Mouse (Mus musculus) thymus, adult 2 months (tissue): ENCODE results near the gene Hs6st3. TPM values are rescaled to one million over a fixed set of nuclear protein-coding genes. Genes with fewer than 3 reads are reported as not detected.
"Not testable (repeated sequence)": the region's sequence is repeated elsewhere in the genome, so short reads cannot be mapped to it uniquely, and the experiment has no call there.

Source experiments
- DNase-seq: peaks from one replicate; pipeline ENCODE4 v3.0.0; 2021
- H3K27ac ChIP-seq: fragments of 200-500 bp; 2 replicates; pipeline ENCODE4 v1.5.1; 2012; ENCODE audit warnings: low read length, control low read depth; ENCODE audit not compliant: control insufficient read depth, insufficient read depth
- H3K27me3 ChIP-seq: fragments of 200-500 bp; 2 replicates; pipeline ENCODE4 v1.6.1; 2012; ENCODE audit warnings: mild to moderate bottlenecking, low read length, moderate library complexity, mixed read lengths; ENCODE audit not compliant: control insufficient read depth, insufficient read depth
- H3K36me3 ChIP-seq: fragments of 200-500 bp; 2 replicates; pipeline ENCODE4 v1.6.1; 2012; ENCODE audit warnings: mild to moderate bottlenecking, low read length, moderate library complexity; ENCODE audit not compliant: control insufficient read depth, insufficient read depth
- H3K4me1 ChIP-seq: fragments of 200-500 bp; replicated peaks from 2 replicates; pipeline ENCODE4 v1.6.1; 2012; ENCODE audit warnings: low read length; ENCODE audit not compliant: control insufficient read depth, insufficient read depth
- H3K4me3 ChIP-seq: fragments of 200-500 bp; 2 replicates; pipeline ENCODE4 v1.5.1; 2012; ENCODE audit warnings: mild to moderate bottlenecking, low read length, control low read depth, moderate library complexity; ENCODE audit not compliant: control insufficient read depth, insufficient read depth
- CTCF ChIP-seq: fragments of 200-500 bp; IDR thresholded peaks from 2 replicates; pipeline ENCODE4 v1.5.1; 2012; ENCODE audit warnings: mild to moderate bottlenecking, control low read depth, low read length, moderate library complexity, borderline replicate concordance; ENCODE audit not compliant: control insufficient read depth, poor library complexity, insufficient read depth; ENCODE audit errors: extremely low read depth
- POLR2A ChIP-seq: fragments of 200-500 bp; IDR thresholded peaks from 2 replicates; pipeline ENCODE4 v1.6.1; 2012; ENCODE audit warnings: mild to moderate bottlenecking, low read length, control low read depth, moderate library complexity; ENCODE audit not compliant: control insufficient read depth, poor library complexity, insufficient read depth; ENCODE audit errors: extremely low read depth
- WGBS: fragments of 180-500 bp; shearing (Covaris S2); methylation state at CpG from one replicate; pipeline ENCODE4 v1.1.7; 2018; 5-methylcytosine and 5-hydroxymethylcytosine counted together
- polyA plus RNA-seq: library from polyadenylated mRNA; depleted of rRNA; stranded (reverse); fragments of >200 nt; gene quantifications from 2 replicates; pipeline ENCODE4 v1.2.3, GENCODE M21; 2012

The Hs6st3 gene
- polyA plus RNA-seq, 1 experiment = 0.05 TPM

DNA sequence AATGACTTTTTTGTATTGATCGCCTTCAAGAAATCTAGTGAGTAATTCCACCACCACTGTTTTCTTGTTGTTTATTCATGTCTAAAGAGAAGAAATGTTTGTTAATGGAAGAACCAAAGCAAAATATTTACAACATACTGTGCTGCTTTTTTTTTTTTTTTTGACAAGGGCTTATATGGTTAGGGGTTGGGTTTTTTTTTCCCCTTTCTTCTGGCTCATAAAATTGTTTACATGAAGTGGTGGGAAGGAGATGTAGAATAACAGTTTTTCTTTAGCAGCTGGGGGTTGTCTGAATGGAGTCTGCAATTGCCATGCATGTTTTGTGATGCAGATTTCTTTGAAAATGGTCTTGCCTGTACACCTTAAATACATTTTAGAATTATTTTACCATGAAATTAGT lies 382.9 kb downstream of the Hs6st3 start:
- no peak for DNase-seq
- WGBS = 95% methylated on average over 1 of the region's 1 CpGs
- Histone ChIP-seq H3K27ac (no peak overlapping the region), H3K27me3 (no peaks in the 10 kb centered on the region), H3K4me1 (no peaks in the 10 kb centered on the region), H3K4me3 (no peak overlapping the region), H3K36me3 (no peaks in the 10 kb centered on the region)
- TF ChIP-seq CTCF (no peak), POLR2A (no peak)

DNA sequence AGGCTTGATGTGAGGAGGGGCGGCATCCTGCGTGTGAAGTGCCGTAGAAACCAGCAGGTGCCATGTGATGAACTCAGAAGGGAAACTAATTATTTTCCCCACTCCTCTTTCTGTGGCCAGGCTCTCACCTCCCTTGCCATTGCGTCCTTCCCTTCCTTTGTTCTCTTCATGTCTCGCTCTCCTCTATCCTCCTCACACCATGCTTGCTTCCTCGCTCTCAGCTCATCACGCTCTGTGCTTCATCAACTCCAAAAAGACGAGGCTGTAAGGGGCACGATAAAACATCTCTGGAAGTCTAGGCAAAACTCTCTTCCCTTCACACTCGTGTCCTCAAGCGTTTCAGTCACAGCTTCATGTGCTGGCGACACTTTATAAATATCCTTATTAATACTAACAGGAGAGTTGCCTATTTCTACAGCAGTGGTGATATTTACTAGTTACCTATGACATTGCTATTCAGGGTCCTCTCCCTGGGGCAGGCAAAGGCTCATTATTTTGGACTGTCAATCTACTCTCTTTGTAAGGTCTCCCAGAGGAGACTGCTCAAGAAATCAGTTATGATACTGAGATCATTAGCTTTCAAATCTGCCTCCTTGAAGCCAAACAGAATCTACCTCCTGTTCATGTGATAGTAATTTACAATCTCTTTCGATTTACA lies 394.9 kb downstream of the Hs6st3 start:
- no peak for DNase-seq
- Histone ChIP-seq H3K27ac (no peak overlapping the region), H3K27me3 (no peaks in the 10 kb centered on the region), H3K4me1 (no peaks in the 10 kb centered on the region), H3K36me3 (no peaks in the 10 kb centered on the region), H3K4me3 (no peak overlapping the region)
- WGBS = 88% methylated on average over 13 of the region's 13 CpGs
- TF ChIP-seq CTCF (no peak), POLR2A (no peak)

DNA sequence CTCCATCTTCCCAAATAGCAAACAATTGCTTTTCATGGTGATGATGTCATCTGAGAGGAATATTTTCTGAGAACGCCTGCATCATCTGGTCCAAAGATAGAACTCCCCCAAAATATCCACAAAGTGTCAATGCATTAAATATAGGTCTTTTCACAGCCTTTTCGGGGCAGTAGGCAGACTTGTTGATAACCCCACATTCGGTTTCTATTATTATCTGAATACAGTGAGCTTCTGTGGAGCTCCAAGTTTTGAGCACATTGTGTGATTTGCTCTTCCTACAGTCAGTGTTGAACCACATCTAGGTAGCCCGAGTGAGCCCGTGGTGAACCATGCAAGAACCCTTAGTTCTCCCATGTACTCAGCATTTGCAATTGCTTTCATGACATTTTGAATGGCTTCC lies 402.4 kb downstream of the Hs6st3 start:
- no peaks in the 10 kb centered on the region for H3K4me1 ChIP-seq
- no peak overlapping the region for H3K27ac ChIP-seq
- no peaks in the 10 kb centered on the region for H3K36me3 ChIP-seq
- DNase-seq = no peak
- H3K27me3 ChIP-seq = no peaks in the 10 kb centered on the region
- WGBS = 88% methylated on average over 5 of the region's 5 CpGs
- no peak overlapping the region for H3K4me3 ChIP-seq
- TF ChIP-seq CTCF (no peak), POLR2A (no peak)

DNA sequence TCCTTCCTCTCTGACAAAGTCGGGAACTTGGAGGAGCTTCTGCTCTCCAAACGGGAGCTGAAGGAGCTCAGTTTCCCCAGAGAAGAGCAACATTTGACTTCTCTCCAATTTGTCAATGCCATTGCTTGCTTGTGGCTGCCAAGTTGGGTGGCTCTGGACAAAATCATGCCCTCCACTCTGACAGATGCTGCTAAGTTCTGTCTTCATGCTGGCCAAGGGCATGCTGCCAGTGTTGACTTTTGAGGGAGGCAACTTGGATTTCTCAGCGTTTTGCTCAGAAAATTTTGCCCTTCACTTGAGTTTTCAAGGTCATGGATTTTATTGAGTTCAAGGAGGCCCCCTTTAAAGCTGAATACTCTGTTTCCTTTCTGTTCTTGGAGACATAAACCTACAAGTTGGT lies 406.5 kb downstream of the Hs6st3 start:
- no peak for DNase-seq
- Histone ChIP-seq H3K27ac (no peak overlapping the region), H3K36me3 (no peaks in the 10 kb centered on the region), H3K4me1 (no peaks in the 10 kb centered on the region), H3K4me3 (no peak overlapping the region), H3K27me3 (no peaks in the 10 kb centered on the region)
- no peak for TF ChIP-seq POLR2A
- 84% methylated on average over 3 of the region's 3 CpGs for WGBS

DNA sequence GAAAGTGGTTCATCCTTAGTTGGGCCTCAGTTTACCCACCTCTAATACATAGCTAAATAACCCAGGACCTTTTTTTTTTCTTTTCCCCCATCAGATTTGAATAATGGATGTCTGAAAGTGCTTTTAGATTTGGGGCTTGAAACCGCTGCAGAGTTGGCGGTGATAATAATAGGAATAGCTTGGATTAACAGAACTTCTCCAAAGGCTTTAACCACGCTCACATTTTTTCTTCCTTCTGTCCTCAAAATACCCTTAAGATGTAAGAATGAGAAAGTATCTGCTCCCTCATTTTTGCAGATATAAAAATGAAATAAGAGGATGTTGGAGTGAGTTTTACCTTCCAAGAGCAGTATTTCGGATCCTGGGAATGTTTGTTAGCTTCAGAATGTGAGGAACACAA lies 420.2 kb downstream of the Hs6st3 start:
- 89% methylated on average over 4 of the region's 4 CpGs for WGBS
- no peak for DNase-seq
- Histone ChIP-seq H3K36me3 (no peaks in the 10 kb centered on the region), H3K4me1 (no peaks in the 10 kb centered on the region), H3K27ac (no peak overlapping the region), H3K4me3 (no peak overlapping the region), H3K27me3 (no peaks in the 10 kb centered on the region)
- TF ChIP-seq CTCF (no peak), POLR2A (no peak)

DNA sequence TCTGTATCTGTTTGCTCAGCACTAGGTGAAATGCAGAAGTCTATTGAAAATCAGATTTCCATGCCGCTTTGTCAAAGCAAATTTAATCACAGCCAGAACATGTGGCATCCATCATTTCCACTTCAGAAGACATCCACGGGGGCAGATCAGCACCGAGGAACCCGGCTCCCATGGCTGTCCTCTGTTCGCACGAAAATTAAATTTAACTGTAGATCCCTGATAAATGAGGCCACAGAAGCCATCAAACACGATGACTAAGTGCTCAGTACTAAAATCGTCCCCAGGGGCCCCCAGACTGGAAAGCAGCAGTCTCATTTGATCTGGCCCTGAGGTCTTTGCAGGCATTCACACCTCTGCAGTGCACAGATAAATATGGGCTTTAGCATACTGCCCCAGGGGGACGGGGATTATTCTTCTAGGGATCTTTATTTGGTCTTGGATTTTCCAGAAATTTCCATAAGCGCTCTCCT lies 443.9 kb downstream of the Hs6st3 start:
- no peak for DNase-seq
- Histone ChIP-seq H3K36me3 (no peaks in the 10 kb centered on the region), H3K27me3 (no peaks in the 10 kb centered on the region), H3K4me1 (no peaks in the 10 kb centered on the region), H3K4me3 (no peak overlapping the region), H3K27ac (no peak overlapping the region)
- TF ChIP-seq POLR2A (no peak), CTCF (no peak)
- 72% methylated on average over 10 of the region's 10 CpGs for WGBS

DNA sequence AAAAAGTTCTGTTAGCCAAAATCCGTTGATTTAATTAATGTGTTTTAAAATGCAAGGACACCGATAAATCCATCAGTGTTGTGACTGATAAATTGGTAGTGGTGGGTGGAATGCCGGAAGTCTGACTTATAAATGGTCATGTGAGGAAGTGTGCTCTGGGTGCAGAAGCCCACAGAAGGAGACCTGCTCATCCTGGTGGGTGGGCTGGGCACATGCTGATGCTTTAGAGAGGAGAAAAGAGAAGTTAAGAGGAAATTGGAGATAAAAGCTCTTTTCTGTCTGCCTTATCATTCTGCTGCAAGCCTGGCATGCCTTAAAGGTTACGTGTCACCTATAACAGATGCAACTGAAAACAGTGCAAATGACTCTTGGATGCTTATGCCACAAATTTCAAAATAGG lies 446.9 kb downstream of the Hs6st3 start:
- H3K27me3 ChIP-seq = no peaks in the 10 kb centered on the region
- DNase-seq = no peak
- TF ChIP-seq POLR2A (no peak), CTCF (no peak)
- no peak overlapping the region for H3K4me3 ChIP-seq
- WGBS = 77% methylated on average over 4 of the region's 4 CpGs
- H3K4me1 ChIP-seq = no peaks in the 10 kb centered on the region
- H3K36me3 ChIP-seq = no peaks in the 10 kb centered on the region
- no peak overlapping the region for H3K27ac ChIP-seq

DNA sequence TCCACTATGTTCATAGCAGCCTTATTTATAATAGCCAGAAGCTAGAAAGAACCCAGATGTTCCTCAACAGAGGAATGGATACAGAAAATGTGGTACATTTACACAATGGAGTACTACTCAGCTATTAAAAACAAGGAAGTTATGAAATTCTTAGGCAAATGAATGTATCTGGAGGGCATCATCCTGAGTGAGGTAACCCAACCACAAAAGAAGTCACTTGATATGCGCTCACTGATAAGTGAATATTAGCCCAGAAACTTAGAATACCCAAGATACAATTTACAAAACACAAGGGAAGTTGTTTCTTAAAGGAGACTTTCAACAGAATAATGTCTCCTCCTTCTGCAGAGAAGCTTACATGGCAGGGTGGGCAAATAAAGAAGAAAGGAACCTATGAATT lies 449.2 kb downstream of the Hs6st3 start:
- H3K4me1 ChIP-seq, H3K4me3 ChIP-seq, DNase-seq, H3K36me3 ChIP-seq, H3K27ac ChIP-seq, H3K27me3 ChIP-seq: not testable (repeated sequence)
- WGBS = 96% methylated on average over 1 of the region's 1 CpGs
